Mouse (Mus musculus) cerebellum, adult 11 months (tissue): Measurements from ENCODE around the gene Shroom1.
"Not testable (repeated sequence)": the region's sequence is repeated elsewhere in the genome, so short reads cannot be mapped to it uniquely, and the experiment has no call there.

Experiments
- DNase-seq: peaks from one replicate; pipeline ENCODE4 v3.0.0; 2022

Gene Shroom1

DNA sequence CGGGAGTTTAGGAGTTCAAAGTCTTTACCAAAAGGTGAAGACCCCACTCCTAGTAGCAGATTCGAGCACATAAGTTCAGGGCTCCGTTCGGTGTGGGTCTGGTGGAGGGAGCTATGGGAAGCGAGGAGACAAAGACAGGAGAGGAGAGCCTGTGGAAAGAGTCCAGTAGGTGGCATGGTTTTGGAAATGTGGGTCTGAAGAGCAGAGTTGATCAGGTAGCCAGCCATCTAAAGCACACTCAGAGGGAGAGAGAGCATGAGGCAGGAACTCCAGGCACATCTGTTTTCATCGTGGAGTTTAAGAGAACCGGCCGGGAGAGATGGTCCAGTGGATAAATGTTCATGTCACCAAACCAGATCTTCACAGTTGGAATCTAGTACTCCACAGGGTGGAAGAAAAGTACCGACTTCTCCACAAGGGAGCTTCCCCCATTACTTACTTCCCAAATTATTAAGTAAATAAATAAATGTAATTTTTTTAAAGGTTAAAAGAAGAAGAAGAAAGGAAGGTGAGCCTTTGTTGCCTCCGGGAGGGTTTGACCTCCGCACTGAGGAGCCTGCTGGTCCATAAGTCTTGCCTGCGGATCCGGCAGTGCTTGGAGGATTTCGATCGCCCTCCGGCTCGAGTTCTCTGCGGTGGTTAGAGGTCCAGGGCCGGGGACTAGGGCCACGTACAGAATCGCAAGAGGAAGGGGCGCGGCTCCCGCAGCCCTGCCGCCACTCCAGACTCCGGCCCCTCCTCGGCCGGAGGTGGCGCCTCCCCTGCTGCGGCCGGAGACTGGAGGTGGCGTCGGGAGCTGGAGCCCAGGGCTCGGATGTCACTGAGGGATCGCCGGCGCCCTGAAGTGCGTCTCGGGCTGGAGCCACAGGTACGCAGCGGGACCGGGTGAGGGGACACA lies at the start of gene Shroom1, which contains the start of gene Gm10447:
Shroom1 (plus strand) TSS at position 732 of the 898 bp plus-strand sequence.
Gm10447 (minus strand) TSS at position 637 of the 898 bp plus-strand sequence.
- DNase-seq = no peak

- no peak for DNase-seq
Measured at GRCm38 (mm10) chr11:53411738-53412137, 45.3 kb upstream of the Shroom1 start.

GRCm38 (mm10) chr11:53413871-53414270 lies 43.1 kb upstream of the Shroom1 start:
- DNase-seq = no peak

GRCm38 (mm10) chr11:53418048-53418447 lies 39.0 kb upstream of the Shroom1 start:
- no peak for DNase-seq

DNA sequence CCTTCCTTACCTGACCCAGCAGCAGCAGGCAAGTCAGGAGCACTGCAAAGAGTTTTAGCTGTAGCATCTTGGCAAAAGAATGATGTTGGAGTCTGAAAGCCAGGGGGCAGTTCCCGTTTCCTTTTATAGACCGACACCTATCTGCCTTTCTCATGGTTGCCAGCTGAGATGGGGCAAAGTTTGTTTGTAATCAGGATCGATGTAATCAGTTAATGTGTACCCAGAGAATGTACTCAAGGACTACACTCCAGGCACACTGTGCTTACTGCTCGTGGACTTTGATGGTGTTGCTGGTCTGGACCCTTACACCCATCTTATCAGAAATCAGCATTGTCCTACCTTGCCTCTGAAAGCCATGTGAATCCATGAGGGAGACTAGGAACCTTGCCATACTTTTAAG lies 34.0 kb upstream of the Shroom1 start, which contains the start of gene Leap2:
Leap2 (minus strand) TSS at position 135 of the 400 bp plus-strand sequence.
- no peak for DNase-seq

GRCm38 (mm10) chr11:53424826-53425225 lies 32.2 kb upstream of the Shroom1 start:
- no peak for DNase-seq

- DNase-seq = no peak
Measured at GRCm38 (mm10) chr11:53425251-53425650, 31.8 kb upstream of the Shroom1 start.

DNA sequence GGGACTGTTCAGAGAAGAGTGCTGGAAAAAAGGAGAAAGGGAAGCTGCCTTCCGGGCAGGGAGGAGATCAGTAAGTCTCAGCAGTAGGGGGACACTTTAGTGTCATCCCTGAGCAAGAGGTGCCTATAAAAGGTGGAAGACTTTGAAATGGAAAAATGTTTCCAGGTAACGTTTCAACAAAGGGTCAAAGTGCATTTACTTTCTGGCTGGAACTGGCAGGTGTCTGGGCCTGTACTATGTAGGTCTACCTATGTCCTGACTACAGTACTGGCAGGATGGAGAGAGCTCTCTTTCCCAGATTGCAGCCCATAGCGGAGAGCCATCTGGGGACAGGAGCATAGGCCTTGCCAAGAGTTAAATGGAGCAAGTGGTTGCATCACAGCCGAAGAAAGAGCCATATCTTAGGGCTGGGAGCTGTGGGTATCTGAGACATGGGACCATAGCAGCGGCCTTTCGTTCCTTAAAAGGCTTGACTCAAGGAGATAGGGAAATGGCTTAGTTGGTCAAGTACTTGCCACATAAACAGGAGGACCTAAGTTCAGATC lies 31.2 kb upstream of the Shroom1 start:
- no peak for DNase-seq

DNA sequence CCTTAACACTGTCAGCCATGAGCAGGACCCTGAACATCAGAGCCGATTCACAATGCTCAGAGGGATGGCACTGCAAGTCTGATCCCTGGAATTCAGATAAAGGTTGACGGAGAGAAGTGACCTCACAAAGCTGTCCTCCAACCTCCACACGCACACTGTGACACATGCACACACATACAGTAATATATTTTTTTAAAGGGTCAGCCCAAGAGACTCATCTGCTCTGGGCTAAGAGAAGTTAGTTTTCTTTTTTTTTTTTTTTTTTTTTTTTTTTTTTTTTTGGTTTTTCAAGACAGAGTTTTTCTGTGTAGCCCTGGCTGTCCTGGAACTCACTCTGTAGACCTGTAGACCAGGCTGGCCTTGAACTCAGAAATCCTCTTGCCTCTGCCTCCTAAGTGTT lies 30.1 kb upstream of the Shroom1 start:
- not testable (repeated sequence) for DNase-seq

GRCm38 (mm10) chr11:53427993-53428715 lies 28.9 kb upstream of the Shroom1 start:
- no peak for DNase-seq

GRCm38 (mm10) chr11:53428716-53429057 lies 28.3 kb upstream of the Shroom1 start:
- no peak for DNase-seq

DNA sequence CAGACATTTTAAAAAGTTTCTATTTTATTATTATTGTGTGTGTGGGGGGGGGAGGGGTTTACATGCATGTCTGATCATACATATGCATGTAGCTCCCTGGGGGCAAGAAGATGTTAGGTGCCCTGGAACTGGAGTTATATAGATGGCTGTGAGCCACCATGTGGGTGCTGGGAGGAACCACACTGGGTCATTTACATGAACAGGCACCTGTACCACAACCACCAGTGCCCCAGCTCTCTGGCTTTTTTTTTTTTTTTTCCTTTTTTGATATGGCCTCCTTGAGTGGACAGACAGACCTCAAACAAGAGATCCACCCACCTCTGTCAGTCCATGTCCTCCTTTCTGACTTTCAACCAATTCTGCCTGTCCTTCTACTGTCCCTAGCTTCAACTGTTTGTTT lies 27.8 kb upstream of the Shroom1 start:
- DNase-seq = no peak

DNA sequence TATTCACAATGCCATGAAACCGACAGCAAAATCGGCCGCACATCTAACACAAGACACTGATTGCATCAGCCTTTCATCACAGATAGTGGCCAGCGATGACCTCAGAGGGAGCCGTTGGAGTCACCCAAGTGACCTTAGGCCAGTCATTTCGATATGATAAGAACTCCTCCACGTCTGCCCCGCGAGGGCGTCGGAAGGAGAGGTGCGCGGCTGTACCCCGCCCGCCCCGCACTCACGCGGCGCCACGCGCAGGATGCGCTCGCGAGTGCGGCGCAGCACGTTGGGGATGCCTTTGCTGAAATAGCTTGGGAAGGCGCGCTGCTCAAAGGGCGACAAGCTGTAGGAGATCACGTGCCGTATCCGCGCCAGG lies 26.7 kb upstream of the Shroom1 start:
- DNase-seq = no peak

GRCm38 (mm10) chr11:53430670-53431346 lies 26.2 kb upstream of the Shroom1 start, which contains the start of the genes Uqcrq and Gdf9:
Gene Uqcrq (minus strand): TSS chr11:53430831.
Gene Gdf9 (plus strand): TSS chr11:53431023.
- peak; percentile 100 for DNase-seq

- DNase-seq = no peak
Measured at GRCm38 (mm10) chr11:53431347-53432056, 25.5 kb upstream of the Shroom1 start.

DNA sequence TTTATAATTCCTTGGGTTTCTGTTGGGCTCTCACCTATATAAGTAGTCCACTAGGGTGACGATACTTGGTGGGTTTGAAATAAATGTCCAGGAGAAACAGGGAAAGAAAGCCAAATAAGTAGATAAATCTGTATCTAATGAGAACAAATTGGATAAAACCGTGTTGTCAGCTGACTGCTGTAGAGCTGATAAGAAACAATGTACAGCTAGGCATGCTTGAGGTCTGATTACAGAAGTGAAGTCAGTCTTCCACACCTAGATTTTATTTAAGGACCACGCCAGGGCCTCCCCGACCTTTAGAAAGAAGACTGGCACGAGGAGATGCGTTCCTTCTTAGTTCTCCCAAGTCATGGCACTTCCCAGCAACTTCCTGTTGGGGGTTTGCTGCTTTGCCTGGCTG lies 23.9 kb upstream of the Shroom1 start:
- no peak for DNase-seq

GRCm38 (mm10) chr11:53435504-53435903 lies 21.5 kb upstream of the Shroom1 start:
- DNase-seq = no peak

- no peak for DNase-seq
Measured at GRCm38 (mm10) chr11:53436338-53436737, 20.7 kb upstream of the Shroom1 start.

DNA sequence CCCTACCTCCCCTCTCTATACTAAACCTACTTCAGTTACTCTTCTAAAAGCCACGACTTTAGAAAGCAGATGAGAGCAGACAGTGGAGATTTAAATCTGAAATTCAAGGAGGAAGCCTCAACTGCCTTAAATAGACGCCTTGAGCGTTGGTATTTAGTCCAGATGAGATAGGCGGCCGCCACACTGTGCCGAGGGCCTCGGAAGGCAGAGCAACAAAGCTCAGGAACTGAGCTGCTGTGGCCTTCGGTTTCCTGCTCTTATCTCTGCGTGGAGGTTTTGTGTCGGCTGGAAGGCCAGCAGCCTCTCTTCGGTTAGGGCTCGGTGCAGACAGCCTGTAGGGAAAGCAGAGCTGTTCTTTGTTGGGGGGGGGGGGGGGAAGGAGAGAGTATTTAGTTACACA lies 15.1 kb upstream of the Shroom1 start:
- DNase-seq = no peak

DNA sequence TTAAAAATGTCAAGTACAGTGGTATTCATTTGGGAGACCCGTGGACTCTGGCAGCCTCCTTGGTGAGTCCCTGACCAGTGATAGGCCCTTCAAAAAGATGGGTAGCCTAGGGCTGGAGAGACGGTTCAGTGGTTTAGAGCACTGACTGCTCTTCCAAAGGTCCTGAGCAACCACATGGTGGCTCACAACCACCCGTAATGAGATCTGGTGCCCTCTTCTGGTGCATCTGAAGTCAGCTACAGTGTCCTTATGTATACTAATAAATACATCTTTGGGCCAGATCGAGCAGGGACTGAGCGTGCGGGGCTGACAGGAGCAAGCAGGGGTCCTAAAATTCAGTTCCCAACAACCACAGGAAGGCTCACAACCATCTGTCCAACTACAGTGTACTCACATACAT lies 13.1 kb upstream of the Shroom1 start:
- no peak for DNase-seq

- DNase-seq = no peak
Measured at GRCm38 (mm10) chr11:53445562-53445961, 11.4 kb upstream of the Shroom1 start.

DNA sequence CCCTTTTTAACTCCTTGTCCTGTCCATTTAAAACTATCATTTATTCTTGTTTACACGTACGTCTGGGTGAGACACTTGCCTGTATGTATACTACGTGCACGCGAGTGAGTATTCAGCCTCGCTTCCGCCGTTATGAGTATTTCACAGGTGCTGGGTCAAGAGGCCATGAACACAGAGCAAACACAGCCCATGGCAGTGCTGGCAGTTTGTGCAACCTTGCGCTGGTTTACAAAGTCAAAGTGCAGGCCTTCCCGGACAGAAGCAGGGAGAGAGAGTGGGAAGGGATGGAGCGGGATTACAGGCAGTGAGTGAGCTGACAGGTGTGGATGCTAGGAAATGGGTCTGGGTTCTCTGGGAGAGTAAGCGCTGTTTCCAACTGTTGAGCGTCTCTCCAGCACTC lies 10.8 kb upstream of the Shroom1 start:
- no peak for DNase-seq
